In genomic region chr2:25859891-25860290, GRCm38 (mm10) we compare ENCODE assay signal across 29 mouse cellular contexts. TPM values are rescaled to one million over a fixed set of nuclear protein-coding genes. Genes with fewer than 3 reads are reported as not detected.
"Had no signal": no experiment of that assay in that cellular context is flagged by ENCODE, and none has a peak within 500 bp of the region (broad histone marks: within the 10 kb centered on the region; RNA-seq: fewer than 3 reads in every experiment).

No protein-coding gene starts in this region.

- H3K9me3 ChIP-seq: heart, embryonic 13.5 days; heart, embryonic 15.5 days; hindbrain, embryonic 13.5 days; hindbrain, embryonic 15.5 days; limb, embryonic 15.5 days; liver, embryonic 12.5 days had no signal

- H3K36me3 ChIP-seq: heart, embryonic 13.5 days; heart, embryonic 15.5 days; hindbrain, embryonic 13.5 days; hindbrain, embryonic 15.5 days; limb, embryonic 13.5 days; limb, embryonic 15.5 days; liver, embryonic 12.5 days had no signal

- ATAC-seq: forebrain, postnatal 0 days; hindbrain, postnatal 0 days; intestine, embryonic 16.5 days; liver, embryonic 12.5 days had no signal

- H3K27me3 ChIP-seq: hindbrain, embryonic 15.5 days had no signal

- H3K27ac ChIP-seq: heart, adult 2 months; heart, embryonic 13.5 days; heart, embryonic 15.5 days; hindbrain, embryonic 13.5 days; hindbrain, embryonic 15.5 days; hindbrain, postnatal 0 days; limb, embryonic 13.5 days; limb, embryonic 15.5 days; liver, embryonic 12.5 days; liver, embryonic 14.5 days had no signal

- H3K9ac ChIP-seq: forebrain, postnatal 0 days; heart, embryonic 13.5 days; heart, embryonic 15.5 days; hindbrain, embryonic 13.5 days; hindbrain, embryonic 15.5 days; limb, embryonic 13.5 days; limb, embryonic 15.5 days; liver, embryonic 12.5 days; liver, embryonic 14.5 days had no signal

- H3K4me2 ChIP-seq: heart, embryonic 11.5 days; heart, embryonic 13.5 days; heart, embryonic 15.5 days; hindbrain, embryonic 13.5 days; hindbrain, embryonic 15.5 days; limb, embryonic 13.5 days; limb, embryonic 15.5 days; liver, embryonic 12.5 days had no signal

- H3K4me3 ChIP-seq: heart, adult 2 months; heart, embryonic 13.5 days; heart, embryonic 15.5 days; hindbrain, embryonic 13.5 days; hindbrain, embryonic 15.5 days; limb, embryonic 13.5 days; limb, embryonic 15.5 days; liver, embryonic 12.5 days had no signal

- DNase-seq: forebrain, postnatal 0 days; gastrocnemius, postnatal 14 days; gastrocnemius, postnatal 36 days; heart, adult 11 months; heart, adult 2 months; heart, postnatal 14 days; heart, postnatal 36 days; kidney, adult 18-20 months; layer of hippocampus, adult 9-11 months; layer of hippocampus, postnatal 36 days; left cerebral cortex, postnatal 4 days had no signal

RNA-seq across cellular contexts. Expression of gene Kcnt1, which starts 3.6 kb away (rescaled TPM):
- polyA plus RNA-seq: heart, embryonic 15.5 days; liver, embryonic 16.5 days had no signal

RNA-seq across cellular contexts. Expression of gene Sohlh1, which starts 12.8 kb away (rescaled TPM):
- polyA plus RNA-seq: forebrain, postnatal 0 days; heart, adult 2 months; heart, embryonic 11.5 days; heart, embryonic 13.5 days; heart, embryonic 15.5 days; heart, postnatal 0 days; hindbrain, embryonic 11.5 days; hindbrain, embryonic 13.5 days; hindbrain, embryonic 15.5 days; hindbrain, postnatal 0 days; intestine, embryonic 14.5 days; intestine, embryonic 16.5 days; large intestine, adult 2 months; limb, embryonic 11.5 days; limb, embryonic 15.5 days; liver, adult 2 months; liver, embryonic 12.5 days; liver, embryonic 14.5 days; liver, embryonic 16.5 days had no signal

RNA-seq across cellular contexts. Expression of gene Lcn9, which starts 36.9 kb away (rescaled TPM):
- polyA plus RNA-seq: forebrain, postnatal 0 days; heart, adult 2 months; heart, embryonic 11.5 days; heart, embryonic 13.5 days; heart, embryonic 15.5 days; heart, postnatal 0 days; hindbrain, embryonic 11.5 days; hindbrain, embryonic 13.5 days; hindbrain, embryonic 15.5 days; hindbrain, postnatal 0 days; intestine, embryonic 14.5 days; intestine, embryonic 16.5 days; limb, embryonic 11.5 days; limb, embryonic 13.5 days; limb, embryonic 15.5 days; liver, adult 2 months; liver, embryonic 12.5 days; liver, embryonic 14.5 days; liver, embryonic 16.5 days had no signal

RNA-seq across cellular contexts. Expression of gene Glt6d1, which starts 44.2 kb away (rescaled TPM):
- polyA plus RNA-seq: forebrain, postnatal 0 days; heart, adult 2 months; heart, embryonic 11.5 days; heart, embryonic 13.5 days; heart, embryonic 15.5 days; heart, postnatal 0 days; hindbrain, embryonic 11.5 days; hindbrain, embryonic 13.5 days; hindbrain, embryonic 15.5 days; hindbrain, postnatal 0 days; intestine, embryonic 14.5 days; intestine, embryonic 16.5 days; large intestine, adult 2 months; limb, embryonic 11.5 days; limb, embryonic 13.5 days; limb, embryonic 15.5 days; liver, adult 2 months; liver, embryonic 12.5 days; liver, embryonic 14.5 days; liver, embryonic 16.5 days had no signal
